Mouse (Mus musculus) skeletal muscle tissue, adult 2 months (tissue): ENCODE measurements at regions not wholly inside any gene's neighbourhood (a gene's known extent, or its start where the extent isn't known, plus 50 kb on each side); places are given as distances from the start of the nearest gene placed in this dataset.

Experiments
- DNase-seq: peaks from one replicate; pipeline ENCODE4 v3.0.0-alpha.2; 2012; ENCODE audit warnings: low read depth, low spot score

DNA sequence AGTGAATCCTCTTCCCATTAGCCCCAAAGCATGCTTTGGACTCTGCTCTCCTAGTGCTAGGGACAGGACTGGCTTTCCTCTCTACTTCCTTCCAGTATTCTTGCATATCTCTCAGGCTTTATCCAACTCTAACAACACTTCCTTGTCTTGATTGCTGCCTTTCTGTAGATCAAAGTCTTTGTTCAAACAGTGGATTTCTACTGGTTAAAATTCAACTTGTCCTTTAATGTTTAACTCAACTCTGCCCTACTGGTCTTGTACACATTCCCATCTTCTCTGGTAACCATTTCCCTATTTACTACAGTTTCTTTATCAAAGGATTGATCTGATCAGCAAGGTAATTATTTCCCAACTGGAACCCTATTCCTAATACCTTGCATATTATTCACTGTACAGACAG is 1094.6 kb downstream of the Car8 start:
- DNase-seq: no peak

DNA sequence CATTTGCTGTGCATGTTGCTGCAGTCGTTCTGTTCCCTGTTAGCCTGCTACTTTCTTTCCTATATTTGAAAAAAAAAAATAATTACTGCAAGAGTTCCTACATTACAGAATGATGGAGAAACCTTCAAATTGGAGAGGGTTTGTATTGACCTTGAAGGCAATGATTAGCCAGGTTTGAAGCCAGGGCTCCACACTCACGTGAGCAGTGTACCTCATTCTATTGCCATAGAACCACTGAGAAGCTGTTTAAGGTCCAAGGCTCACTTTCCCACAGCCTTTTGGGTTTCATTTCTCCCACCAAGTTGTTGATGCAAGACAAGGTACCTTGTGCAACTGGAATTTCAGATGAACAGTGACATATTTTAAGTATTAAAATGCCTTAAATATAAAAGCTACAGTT is 1095.2 kb downstream of the Car8 start:
- DNase-seq: no peak

- DNase-seq: no peak
Measured at GRCm38 (mm10) chr4:7142781-7143180, 1096.1 kb downstream of the Car8 start.

DNA sequence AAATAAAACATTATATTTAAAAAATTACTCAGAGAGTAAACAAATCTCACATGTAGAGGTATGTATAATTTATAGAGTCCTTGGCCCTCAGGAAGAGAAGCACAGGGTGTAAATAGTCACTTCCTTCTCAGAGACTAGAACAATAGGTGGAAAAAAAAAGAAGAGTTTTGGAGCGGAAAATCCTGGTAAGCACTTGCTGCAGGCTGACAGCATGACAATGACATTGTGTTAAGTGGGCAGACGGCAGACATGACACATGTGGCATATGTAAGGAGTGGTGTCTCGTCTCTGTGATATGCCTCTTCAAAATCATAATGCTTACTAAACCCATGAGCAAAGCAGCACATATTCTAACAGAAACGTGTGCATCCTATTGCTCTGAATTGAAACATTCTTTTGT is 1126.7 kb downstream of the Car8 start:
- DNase-seq: no peak

- DNase-seq: no peak
Measured at GRCm38 (mm10) chr4:7092957-7093356, 1145.9 kb downstream of the Car8 start.

DNA sequence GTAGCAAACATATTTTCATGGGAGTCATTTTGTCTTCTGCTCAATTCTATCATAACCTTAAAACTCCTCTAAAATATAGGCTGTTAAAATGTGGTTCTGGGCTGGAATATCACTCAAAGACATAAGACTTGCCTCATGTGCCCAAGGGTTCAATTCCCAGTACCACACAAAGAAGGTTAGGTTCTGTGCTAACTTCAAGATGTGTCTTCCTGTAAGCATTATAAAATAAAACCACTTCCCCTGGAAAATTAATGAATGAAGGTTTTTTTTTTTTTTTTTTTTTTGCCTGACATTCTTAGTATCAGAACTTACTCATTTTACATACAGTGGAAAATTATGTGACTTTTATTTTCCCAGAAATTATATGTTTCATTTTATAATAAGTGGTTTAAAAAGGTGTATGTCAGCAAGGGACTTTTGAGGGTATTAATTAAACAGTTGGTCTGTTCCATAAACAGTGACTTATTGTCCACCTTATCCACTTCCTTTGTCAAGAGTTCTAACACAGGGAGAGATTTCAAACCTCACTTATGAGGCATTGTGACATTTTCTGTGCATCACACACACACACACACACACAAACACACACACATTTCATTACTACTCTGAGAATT is 1147.5 kb downstream of the Car8 start:
- no peak for DNase-seq
